Mouse (Mus musculus) left cerebral cortex, adult 11 months (tissue): ENCODE results near the gene Usp37.
"Not testable (repeated sequence)": the region's sequence is repeated elsewhere in the genome, so short reads cannot be mapped to it uniquely, and the experiment has no call there.

Experiments
- DNase-seq: peaks from one replicate; pipeline ENCODE4 v3.0.0; 2022; ENCODE audit warnings: low spot score

The Usp37 gene

GRCm38 (mm10) chr1:74397268-74397918 lies 146.7 kb downstream of the Usp37 start:
- peak; percentile 88 for DNase-seq

GRCm38 (mm10) chr1:74396456-74397222 lies 147.4 kb downstream of the Usp37 start:
- not testable (repeated sequence) for DNase-seq

GRCm38 (mm10) chr1:74395290-74395689 lies 148.8 kb downstream of the Usp37 start:
- no peak for DNase-seq

- DNase-seq, result no peak
Observed at GRCm38 (mm10) chr1:74394858-74395257, 149.2 kb downstream of the Usp37 start.

- no peak for DNase-seq
Observed at GRCm38 (mm10) chr1:74394311-74394710, 149.8 kb downstream of the Usp37 start.

GRCm38 (mm10) chr1:74393697-74394096 lies 150.4 kb downstream of the Usp37 start:
- DNase-seq, result no peak

- no peak for DNase-seq
Observed at GRCm38 (mm10) chr1:74393010-74393409, 151.1 kb downstream of the Usp37 start.

GRCm38 (mm10) chr1:74392446-74392994 lies 151.6 kb downstream of the Usp37 start:
- DNase-seq, result no peak

- DNase-seq, result no peak
Observed at GRCm38 (mm10) chr1:74391844-74392441, 152.1 kb downstream of the Usp37 start.

- DNase-seq, result peak; percentile 91
Observed at GRCm38 (mm10) chr1:74390924-74391748, 152.9 kb downstream of the Usp37 start, which contains the start of gene Ctdsp1. Gene Ctdsp1, plus strand, starts transcription at chr1:74391509.

GRCm38 (mm10) chr1:74390287-74390906 lies 153.7 kb downstream of the Usp37 start:
- DNase-seq, result no peak

- DNase-seq, result no peak
Observed at GRCm38 (mm10) chr1:74389831-74390286, 154.2 kb downstream of the Usp37 start.

GRCm38 (mm10) chr1:74388398-74388920 lies 155.6 kb downstream of the Usp37 start:
- DNase-seq, result no peak

GRCm38 (mm10) chr1:74387386-74387988 lies 156.6 kb downstream of the Usp37 start:
- DNase-seq, result no peak

- DNase-seq, result peak; percentile 90
Observed at GRCm38 (mm10) chr1:74386714-74387385, 157.2 kb downstream of the Usp37 start.

- no peak for DNase-seq
Observed at GRCm38 (mm10) chr1:74386363-74386713, 157.7 kb downstream of the Usp37 start.

- DNase-seq, result no peak
Observed at GRCm38 (mm10) chr1:74385531-74385930, 158.6 kb downstream of the Usp37 start.
